Mouse (Mus musculus) megakaryocyte, embryonic 14.5 days (primary cell): ENCODE results near the gene Eif1b.

Experiments used
- FLI1 ChIP-seq: IDR thresholded peaks from 2 replicates; pipeline ENCODE4 v1.6.1; 2012; ENCODE audit warnings: low read length, inconsistent platforms, mixed read lengths
- GATA1 ChIP-seq: IDR thresholded peaks from 3 replicates; pipeline ENCODE4 v1.6.1; 2012; ENCODE audit warnings: mixed read lengths, low read length, inconsistent platforms, borderline replicate concordance

- TF ChIP-seq FLI1 (no peak), GATA1 (no peak)
Measured at GRCm38 (mm10) chr9:120481644-120482043, 10.4 kb upstream of the Eif1b start.
